ENCODE assay signal across 30 mouse cellular contexts in genomic region chr7:54138988-54139387, GRCm38 (mm10).
"Had no signal": no experiment of that assay in that cellular context is flagged by ENCODE, and none has a peak within 500 bp of the region (broad histone marks: within the 10 kb centered on the region; RNA-seq: fewer than 3 reads in every experiment).

No protein-coding gene starts in this region.

- ATAC-seq: hindbrain, embryonic 16.5 days; inflammation-experienced regulatory T-cells, adult 6 months; intestine, embryonic 15.5 days; intestine, postnatal 0 days; liver, postnatal 0 days had no signal

- H3K27me3 ChIP-seq: heart, embryonic 13.5 days; heart, embryonic 15.5 days; hindbrain, embryonic 12.5 days; intestine, embryonic 15.5 days; limb, embryonic 12.5 days; liver, embryonic 13.5 days; liver, embryonic 15.5 days had no signal

- H3K9ac ChIP-seq: heart, embryonic 13.5 days; heart, embryonic 15.5 days; hindbrain, embryonic 12.5 days; hindbrain, embryonic 14.5 days; intestine, embryonic 15.5 days; limb, embryonic 12.5 days; liver, embryonic 13.5 days; liver, embryonic 15.5 days; liver, postnatal 0 days had no signal

- H3K36me3 ChIP-seq: heart, embryonic 13.5 days; heart, embryonic 15.5 days; hindbrain, embryonic 10.5 days; hindbrain, embryonic 12.5 days; intestine, embryonic 15.5 days; limb, embryonic 10.5 days; limb, embryonic 12.5 days; liver, embryonic 13.5 days; liver, embryonic 15.5 days had no signal

- H3K27ac ChIP-seq: gastrocnemius, adult 2 months; heart, adult 2 months; heart, embryonic 13.5 days; heart, embryonic 15.5 days; hindbrain, embryonic 10.5 days; hindbrain, embryonic 12.5 days; hindbrain, embryonic 14.5 days; intestine, embryonic 15.5 days; layer of hippocampus, adult 2 months; left cerebral cortex, adult 2 months; limb, embryonic 10.5 days; limb, embryonic 12.5 days; liver, embryonic 13.5 days; liver, embryonic 15.5 days had no signal

- H3K4me2 ChIP-seq: heart, embryonic 11.5 days; heart, embryonic 13.5 days; heart, embryonic 15.5 days; hindbrain, embryonic 12.5 days; hindbrain, embryonic 14.5 days; intestine, embryonic 15.5 days; limb, embryonic 12.5 days; liver, embryonic 11.5 days; liver, embryonic 13.5 days; liver, embryonic 15.5 days had no signal

- H3K4me1 ChIP-seq: heart, embryonic 13.5 days; heart, embryonic 15.5 days; hindbrain, embryonic 10.5 days; hindbrain, embryonic 12.5 days; intestine, embryonic 15.5 days; limb, embryonic 10.5 days; limb, embryonic 12.5 days; liver, embryonic 13.5 days; liver, embryonic 15.5 days had no signal

- H3K9me3 ChIP-seq: heart, embryonic 13.5 days; heart, embryonic 15.5 days; hindbrain, embryonic 10.5 days; hindbrain, embryonic 12.5 days; intestine, embryonic 15.5 days; limb, embryonic 10.5 days; limb, embryonic 12.5 days; liver, embryonic 13.5 days; liver, embryonic 15.5 days had no signal

- H3K4me3 ChIP-seq: gastrocnemius, adult 2 months; heart, adult 2 months; heart, embryonic 13.5 days; heart, embryonic 15.5 days; hindbrain, embryonic 10.5 days; hindbrain, embryonic 12.5 days; intestine, embryonic 15.5 days; layer of hippocampus, adult 2 months; left cerebral cortex, adult 2 months; limb, embryonic 10.5 days; limb, embryonic 12.5 days; liver, embryonic 13.5 days; liver, embryonic 15.5 days had no signal

- DNase-seq: gastrocnemius, adult 2 months; gastrocnemius, postnatal 14 days; gastrocnemius, postnatal 36 days; heart, adult 11 months; heart, adult 2 months; heart, postnatal 4 days; kidney, adult 18-20 months; kidney, adult 8-10 months; kidney, postnatal 10 days; kidney, postnatal 25 days; kidney, postnatal 4 days; liver; liver, embryonic 13.5 days; liver, postnatal 0 days had no signal
